Mouse (Mus musculus) C2C12 (cell line): Measurements from ENCODE around the gene Olfml3. TPM values are rescaled to one million over a fixed set of nuclear protein-coding genes. Genes with fewer than 3 reads are reported as not detected.

ENCODE experiments used
- H3K27me3 ChIP-seq: one replicate; pipeline ENCODE4 v1.6.1; 2011; ENCODE audit not compliant: control insufficient read depth, insufficient read depth, insufficient read length
- H3K36me3 ChIP-seq: one replicate; pipeline ENCODE4 v1.6.1; 2011; ENCODE audit not compliant: control insufficient read depth, insufficient read depth
- H3K4me3 ChIP-seq: one replicate; pipeline ENCODE4 v1.5.1; 2011; ENCODE audit warnings: mild to moderate bottlenecking, control low read depth; ENCODE audit not compliant: poor library complexity, insufficient read depth, severe bottlenecking
- H3K79me2 ChIP-seq: one replicate; pipeline ENCODE4 v1.6.1; 2011; ENCODE audit not compliant: control insufficient read depth, insufficient read depth
- H3K79me3 ChIP-seq: one replicate; pipeline ENCODE4 v1.6.1; 2011; ENCODE audit warnings: low read depth, control low read depth
- H3ac ChIP-seq: one replicate; pipeline ENCODE3; 2011; ENCODE audit warnings: low read depth; ENCODE audit not compliant: control insufficient read depth, insufficient read length
- CEBPB ChIP-seq: IDR thresholded peaks from one replicate; pipeline ENCODE4 v1.6.1; 2011; ENCODE audit warnings: low read depth, mild to moderate bottlenecking, control low read depth, moderate library complexity
- CTCF ChIP-seq: IDR thresholded peaks from one replicate; pipeline ENCODE4 v1.5.1; 2011; ENCODE audit not compliant: control insufficient read depth, insufficient read depth, insufficient read length
- FOSL1 ChIP-seq: IDR thresholded peaks from one replicate; pipeline ENCODE4 v1.8.0; 2011; ENCODE audit warnings: mild to moderate bottlenecking, low read length; ENCODE audit not compliant: poor library complexity, insufficient read depth, severe bottlenecking
- MAX ChIP-seq: IDR thresholded peaks from one replicate; pipeline ENCODE4 v1.6.1; 2011; ENCODE audit warnings: mild to moderate bottlenecking, control low read depth
- MYOD1 ChIP-seq: IDR thresholded peaks from one replicate; pipeline ENCODE4 v1.6.1; 2011; ENCODE audit warnings: low read depth; ENCODE audit not compliant: control insufficient read depth, insufficient read length
- MYOG ChIP-seq: IDR thresholded peaks from one replicate; pipeline ENCODE4 v1.6.1; 2011; ENCODE audit not compliant: control insufficient read depth, insufficient read length; ENCODE audit errors: extremely low read depth
- USF1 ChIP-seq: IDR thresholded peaks from one replicate; pipeline ENCODE4 v1.6.1; 2011; ENCODE audit warnings: low read depth, mild to moderate bottlenecking, control low read depth, moderate library complexity
- polyA plus RNA-seq: library from polyadenylated mRNA; unstranded; fragments of >200 nt; fragmentation: generic; extraction: Trizol; gene quantifications from one replicate; pipeline ENCODE4 v1.2.1, GENCODE M21; 2012; ENCODE audit warnings: missing spikeins

Gene Olfml3
- polyA plus RNA-seq, 1 experiment = 7.5 TPM

- H3K79me2 ChIP-seq = peaks cover 88% of the 10 kb centered on the region
- H3K36me3 ChIP-seq = peaks cover 21% of the 10 kb centered on the region
- no peak overlapping the region for H3K4me3 ChIP-seq
- no peak for TF ChIP-seq MYOG
- TF ChIP-seq FOSL1 = no peak
- H3ac ChIP-seq = no peak overlapping the region
- H3K79me3 ChIP-seq = peaks cover 59% of the 10 kb centered on the region
- no peaks in the 10 kb centered on the region for H3K27me3 ChIP-seq
Measured at GRCm38 (mm10) chr3:103779183-103779582, 41.4 kb upstream of the Olfml3 start.

DNA sequence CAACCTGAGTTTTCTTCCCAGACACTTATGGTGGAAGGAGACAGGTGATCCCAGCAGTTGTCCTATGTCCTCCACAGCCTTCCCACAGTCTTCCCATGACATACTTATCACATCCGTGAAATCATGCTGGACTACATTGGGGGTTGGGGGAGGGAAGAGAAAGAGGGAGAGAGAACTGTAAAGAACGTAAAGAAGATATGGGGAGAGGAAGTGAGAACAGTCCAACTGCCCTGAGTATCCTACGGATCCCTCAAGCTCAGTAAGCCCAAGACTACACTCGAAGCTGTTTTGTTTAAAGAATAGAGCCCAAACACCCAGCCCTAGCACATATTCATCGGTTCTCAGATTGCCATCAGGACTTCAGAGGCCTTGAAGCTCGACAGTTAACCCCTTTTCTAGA, 40.9 kb upstream of the Olfml3 start:
- H3ac ChIP-seq = no peak overlapping the region
- H3K79me2 ChIP-seq = peaks cover 88% of the 10 kb centered on the region
- H3K36me3 ChIP-seq = peaks cover 25% of the 10 kb centered on the region
- peaks cover 54% of the 10 kb centered on the region for H3K79me3 ChIP-seq
- TF ChIP-seq USF1 (no peak), FOSL1 (no peak), MYOG (no peak), CTCF (no peak), CEBPB (no peak), MYOD1 (no peak), MAX (no peak)
- H3K4me3 ChIP-seq = no peak overlapping the region
- H3K27me3 ChIP-seq = no peaks in the 10 kb centered on the region

DNA sequence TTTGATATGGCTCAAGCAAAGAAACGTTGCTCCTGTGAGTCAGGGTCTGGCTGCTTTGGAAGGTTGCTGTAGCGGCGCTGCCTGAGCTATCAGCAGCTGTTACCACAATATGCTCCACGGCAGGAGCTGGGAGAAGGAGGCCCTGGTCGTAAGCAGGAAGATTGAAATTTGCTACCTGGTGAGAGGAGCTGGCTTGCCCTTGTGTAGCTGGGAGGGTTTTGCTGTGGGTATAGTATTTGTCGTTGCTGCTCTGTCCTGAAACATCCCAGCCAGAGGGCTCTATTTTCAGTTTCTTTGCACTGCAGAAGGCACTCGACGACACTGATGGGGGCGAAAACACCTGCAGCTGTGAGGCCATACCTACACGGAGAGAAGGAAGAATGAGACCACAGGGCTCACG, 40.1 kb upstream of the Olfml3 start:
- H3K79me3 ChIP-seq = peaks cover 51% of the 10 kb centered on the region
- H3K27me3 ChIP-seq = no peaks in the 10 kb centered on the region
- H3K79me2 ChIP-seq = peaks cover 88% of the 10 kb centered on the region
- H3ac ChIP-seq = no peak overlapping the region
- TF ChIP-seq MAX (no peak), CEBPB (no peak), MYOD1 (no peak), MYOG (no peak), FOSL1 (no peak), USF1 (no peak), CTCF (no peak)
- peaks cover 32% of the 10 kb centered on the region for H3K36me3 ChIP-seq
- no peak overlapping the region for H3K4me3 ChIP-seq

- Histone ChIP-seq H3K36me3 (peaks cover 41% of the 10 kb centered on the region), H3K4me3 (no peak overlapping the region)
- TF ChIP-seq CEBPB (no peak), MYOG (no peak), CTCF (no peak), USF1 (no peak), MAX (no peak), FOSL1 (no peak), MYOD1 (no peak)
Measured at GRCm38 (mm10) chr3:103774009-103774408, 36.2 kb upstream of the Olfml3 start.

DNA sequence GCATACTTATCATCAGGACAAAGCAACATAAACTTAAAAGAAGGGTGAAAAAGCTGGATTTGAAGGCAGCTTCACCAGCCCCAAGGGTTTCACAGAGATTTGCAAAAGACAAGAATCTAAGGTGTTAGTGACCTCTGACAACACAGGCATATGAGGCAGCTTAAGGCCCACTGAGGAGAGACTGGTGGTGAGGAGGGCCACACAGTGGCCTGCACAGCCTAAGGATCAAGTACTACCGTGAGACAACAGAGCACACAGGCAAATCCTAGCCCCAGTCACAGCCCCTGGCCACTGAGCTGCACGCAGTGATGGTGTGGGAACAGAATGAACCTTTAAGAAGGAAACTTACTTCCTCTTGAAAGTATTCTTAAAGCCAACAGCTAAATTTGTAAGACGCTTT, 35.7 kb upstream of the Olfml3 start:
- Histone ChIP-seq H3ac (no peak overlapping the region), H3K36me3 (peaks cover 45% of the 10 kb centered on the region)
- TF ChIP-seq MYOD1 = no peak
- no peak for TF ChIP-seq USF1
- TF ChIP-seq FOSL1 = no peak
- no peak for TF ChIP-seq MAX
- no peak for TF ChIP-seq CTCF
- no peak for TF ChIP-seq CEBPB
- TF ChIP-seq MYOG = no peak

More at GRCm38 (mm10) chr3:103774009-103774408, 36.2 kb upstream of the Olfml3 start:
- Histone ChIP-seq H3K79me3 (peaks cover 26% of the 10 kb centered on the region), H3K27me3 (no peaks in the 10 kb centered on the region), H3K79me2 (peaks cover 87% of the 10 kb centered on the region), H3ac (no peak overlapping the region)

DNA sequence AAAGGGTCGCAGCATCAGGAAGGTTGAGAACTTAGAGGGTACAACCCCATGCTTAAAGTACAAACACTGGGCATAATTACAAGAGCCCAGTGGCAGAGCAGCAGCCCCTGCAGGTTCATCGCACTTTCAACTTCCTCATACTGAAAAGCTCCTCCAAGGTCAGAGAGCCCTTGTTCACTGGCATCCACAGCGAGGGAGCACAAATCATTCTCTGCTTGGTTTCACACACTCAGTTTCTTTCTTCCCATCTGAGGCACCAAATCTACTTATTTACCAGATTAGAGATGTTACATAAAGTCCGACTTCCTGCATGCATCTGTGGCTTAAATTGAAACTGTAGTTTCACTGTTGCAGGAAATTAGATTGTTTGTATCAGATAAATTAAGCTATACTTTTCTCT, 35.0 kb upstream of the Olfml3 start:
- Histone ChIP-seq H3K27me3 (no peaks in the 10 kb centered on the region), H3K36me3 (peaks cover 43% of the 10 kb centered on the region), H3ac (no peak overlapping the region), H3K79me2 (peaks cover 83% of the 10 kb centered on the region), H3K79me3 (peaks cover 17% of the 10 kb centered on the region), H3K4me3 (no peak overlapping the region)
- no peak for TF ChIP-seq MAX
- no peak for TF ChIP-seq CEBPB
- TF ChIP-seq CTCF = no peak
- no peak for TF ChIP-seq USF1
- TF ChIP-seq FOSL1 = no peak
- TF ChIP-seq MYOD1 = no peak
- TF ChIP-seq MYOG = no peak

More for the DNA sequence above, 35.7 kb upstream of the Olfml3 start:
- Histone ChIP-seq H3K27me3 (no peaks in the 10 kb centered on the region), H3K4me3 (no peak overlapping the region), H3K79me2 (peaks cover 87% of the 10 kb centered on the region), H3K79me3 (peaks cover 21% of the 10 kb centered on the region)
